Mouse (Mus musculus): ENCODE results near the gene Tagln2. TPM values are rescaled to one million over a fixed set of nuclear protein-coding genes. Genes with fewer than 3 reads are reported as not detected.

The Tagln2 gene
- polyA plus RNA-seq (2015; fragmentation: Illumina TruSeq; extraction: RNeasy Lipid Tissue Mini Kit (QIAGEN cat#74804); ENCODE audit: insufficient read depth, low replicate concordance): 194 TPM

DNA sequence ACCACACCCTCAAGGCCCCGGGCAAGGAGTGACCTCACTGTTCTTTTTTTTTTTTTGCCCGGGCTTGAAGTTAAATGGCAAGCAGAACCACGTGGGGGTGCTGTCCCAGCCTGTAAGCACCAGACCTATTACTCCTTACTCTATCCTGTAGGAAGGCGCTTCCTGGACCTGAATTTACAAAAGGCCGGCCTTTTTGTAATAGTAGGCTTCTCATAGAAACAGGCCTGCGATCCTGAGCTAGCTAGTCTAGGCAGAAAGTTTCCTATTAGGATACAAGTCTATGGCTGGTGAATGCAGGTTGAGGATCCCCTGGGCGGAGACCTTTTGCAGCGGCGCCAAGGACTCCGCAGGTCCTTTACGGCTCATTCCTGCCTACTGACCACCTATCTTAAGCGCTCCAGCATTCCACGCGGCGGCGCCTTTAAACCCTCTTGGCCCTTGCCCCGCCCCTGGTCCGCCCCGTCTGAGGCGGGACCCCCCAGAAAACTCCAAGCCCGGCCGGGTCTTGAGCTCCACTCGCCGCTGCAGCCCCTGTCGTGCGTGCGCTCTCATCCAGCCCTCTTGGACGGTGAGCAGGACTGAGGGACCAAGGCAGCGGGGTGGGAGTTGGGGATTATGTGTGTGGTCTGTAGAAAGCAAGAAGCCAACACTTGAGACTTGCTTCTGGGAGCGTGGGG lies at the start of gene Tagln2:
Gene Tagln2, plus strand, starts transcription at position 283 of the 677 bp plus-strand sequence.

DNA sequence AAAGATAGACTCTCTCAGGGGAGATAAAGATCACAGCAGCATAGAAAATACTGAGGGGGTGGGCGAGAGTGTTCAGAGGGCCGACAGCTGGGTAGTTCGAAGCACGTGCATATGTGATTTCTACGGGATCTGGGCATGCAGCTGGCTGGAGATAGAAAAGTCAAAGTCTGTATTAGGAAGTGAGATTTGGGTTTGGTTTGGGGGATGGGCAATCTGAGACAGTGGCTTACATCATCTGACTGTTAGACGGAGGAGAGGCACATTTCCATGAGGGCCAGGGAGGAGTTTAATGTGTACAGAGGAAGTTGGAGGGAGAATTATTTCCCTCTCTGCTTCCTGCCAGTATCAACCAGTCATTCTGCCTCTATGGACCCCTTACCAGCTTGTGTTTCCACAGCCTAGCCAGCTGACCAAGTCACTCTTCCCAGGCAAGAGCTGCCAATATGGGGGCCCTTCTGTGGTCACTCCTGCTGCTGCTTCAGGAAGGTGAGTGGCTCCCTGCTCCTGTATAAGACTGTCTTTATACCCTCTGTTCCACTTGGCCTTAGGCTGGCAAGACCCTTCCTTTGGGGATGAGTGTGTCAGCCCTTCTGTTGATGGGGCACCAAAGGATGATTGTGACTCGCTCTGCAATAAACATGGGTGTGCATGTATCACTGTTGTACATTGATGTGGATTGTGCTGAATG lies 24.6 kb upstream of the Tagln2 start, which contains the start of gene Slamf9:
Gene Slamf9, plus strand, starts transcription at position 305 of the 688 bp plus-strand sequence.

DNA sequence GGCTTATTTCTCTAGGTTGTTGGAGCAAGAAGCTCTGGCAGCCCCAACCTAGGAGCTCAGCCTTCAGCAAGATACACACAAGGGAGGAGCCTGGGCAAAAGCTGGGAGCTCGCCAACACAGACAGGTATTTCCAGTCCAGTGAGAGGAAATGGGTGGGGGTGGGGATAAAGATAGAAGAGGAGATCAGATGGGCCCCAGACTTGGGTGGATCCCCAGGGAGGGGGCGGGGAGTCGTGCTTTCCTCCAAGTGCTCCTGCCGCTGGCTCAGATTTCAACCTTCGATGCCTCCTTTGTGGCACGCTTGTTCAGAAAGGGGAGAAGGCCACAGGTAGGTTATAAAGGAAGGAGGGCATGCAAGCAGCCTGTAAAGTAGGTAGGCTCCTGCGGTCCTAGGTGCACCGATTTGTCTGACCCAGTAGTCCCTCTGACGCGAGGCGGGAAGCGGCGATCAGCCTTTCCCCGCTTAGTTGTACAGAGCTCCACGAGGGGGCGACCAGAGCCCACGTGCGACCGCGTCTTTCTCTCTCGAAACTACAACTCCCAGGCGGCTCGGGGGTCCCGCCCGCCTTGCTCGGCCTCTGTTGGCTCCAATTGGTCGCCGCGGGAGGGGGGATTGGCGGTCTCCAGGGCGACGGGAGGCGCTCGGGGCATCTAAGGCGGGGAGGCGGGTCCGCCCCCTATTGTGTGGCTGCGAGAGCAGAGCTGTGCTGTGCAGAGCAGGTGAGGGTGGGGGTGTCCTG lies 18.1 kb upstream of the Tagln2 start, which contains the start of gene Igsf9:
Gene Igsf9, plus strand, starts transcription at position 249 of the 741 bp plus-strand sequence.

DNA sequence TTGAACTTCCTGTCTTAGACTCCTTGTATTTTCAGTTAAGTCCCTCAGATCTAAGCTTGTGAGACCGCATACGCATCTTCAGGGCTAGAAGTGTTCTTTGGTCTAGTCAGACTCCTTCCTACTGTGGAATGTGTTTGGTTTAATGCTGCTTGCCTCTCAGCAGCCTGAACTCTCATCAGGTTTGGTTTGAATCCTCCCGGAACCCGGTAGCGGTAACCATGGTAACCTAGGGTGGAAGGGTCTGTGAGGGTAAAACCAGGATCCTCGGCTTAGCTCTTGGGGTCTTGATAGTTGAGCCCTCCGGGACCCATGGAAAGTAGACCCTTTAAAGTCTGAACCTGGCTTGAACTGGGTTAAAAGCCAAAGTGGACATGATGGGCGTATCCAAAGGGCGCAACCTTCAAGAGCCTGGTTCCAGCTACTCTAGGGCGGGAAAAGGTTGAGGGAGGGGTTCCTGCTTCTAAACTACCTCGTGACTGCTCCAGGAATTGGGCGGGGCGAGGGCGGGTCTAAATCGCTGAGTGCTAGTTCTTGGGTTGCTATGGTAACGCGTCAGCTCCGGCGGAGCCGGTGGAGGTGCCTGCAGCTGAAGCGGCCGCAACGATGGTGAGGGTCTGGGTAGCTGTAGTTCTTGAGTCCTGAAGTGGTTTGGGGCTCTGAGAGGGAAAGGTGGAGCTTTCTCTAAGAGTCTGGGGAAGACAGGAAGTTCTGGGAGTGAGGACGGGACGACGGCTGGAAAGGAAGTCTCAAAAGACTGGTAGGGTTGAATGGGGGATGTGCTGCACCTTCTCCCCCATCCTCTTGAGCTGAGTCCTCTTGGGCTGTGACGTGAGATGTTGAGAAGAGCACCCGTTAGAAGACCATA lies 21.0 kb downstream of the Tagln2 start, which contains the start of gene Cfap45:
Gene Cfap45, plus strand, starts transcription at position 226 of the 865 bp plus-strand sequence.

DNA sequence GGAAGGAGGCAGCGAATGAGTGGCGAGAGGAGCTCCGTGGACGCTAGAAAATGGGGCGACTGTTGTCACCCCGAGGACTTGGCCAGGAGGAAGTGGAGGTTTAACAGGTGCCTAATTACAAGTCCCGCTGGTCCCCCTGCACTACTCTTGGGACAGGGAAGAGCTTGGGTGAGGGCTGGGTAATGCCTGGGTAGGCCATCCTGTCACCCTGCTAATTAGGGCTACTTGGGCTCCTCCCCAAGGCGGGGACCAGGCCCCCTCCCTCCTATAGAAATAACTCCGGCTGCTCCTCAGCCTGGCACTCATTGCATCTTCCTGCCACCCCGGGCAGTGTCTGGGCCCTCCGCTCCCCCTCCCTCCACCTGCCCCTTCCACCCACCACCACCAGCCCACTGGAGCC lies 55.8 kb downstream of the Tagln2 start, which contains the start of gene Vsig8:
Gene Vsig8, plus strand, starts transcription at position 301 of the 400 bp plus-strand sequence.

Other genes with a start within 250 kb of the Tagln2 start
- gene Atp1a4, start 241.6 kb upstream of the Tagln2 start, polyA plus RNA-seq (2015; fragmentation: Illumina TruSeq; extraction: RNeasy Lipid Tissue Mini Kit (QIAGEN cat#74804); ENCODE audit: insufficient read depth, low replicate concordance): 0.07 TPM
- gene Igsf8, start 238.4 kb upstream of the Tagln2 start, polyA plus RNA-seq (2015; fragmentation: Illumina TruSeq; extraction: RNeasy Lipid Tissue Mini Kit (QIAGEN cat#74804); ENCODE audit: insufficient read depth, low replicate concordance): 10.4 TPM
- gene Atp1a2, start 202.0 kb upstream of the Tagln2 start, polyA plus RNA-seq (2015; fragmentation: Illumina TruSeq; extraction: RNeasy Lipid Tissue Mini Kit (QIAGEN cat#74804); ENCODE audit: insufficient read depth, low replicate concordance): 3.0 TPM
- 1.7 TPM for gene Kcnj9, start 170.7 kb upstream of the Tagln2 start, polyA plus RNA-seq (2015; fragmentation: Illumina TruSeq; extraction: RNeasy Lipid Tissue Mini Kit (QIAGEN cat#74804); ENCODE audit: insufficient read depth, low replicate concordance)
- gene Kcnj10, start 158.8 kb upstream of the Tagln2 start, polyA plus RNA-seq (2015; fragmentation: Illumina TruSeq; extraction: RNeasy Lipid Tissue Mini Kit (QIAGEN cat#74804); ENCODE audit: insufficient read depth, low replicate concordance): 23.5 TPM
- 33.5 TPM for gene Pigm, start 123.5 kb upstream of the Tagln2 start, polyA plus RNA-seq (2015; fragmentation: Illumina TruSeq; extraction: RNeasy Lipid Tissue Mini Kit (QIAGEN cat#74804); ENCODE audit: insufficient read depth, low replicate concordance)
- gene Slamf9, start 24.7 kb upstream of the Tagln2 start, polyA plus RNA-seq (2015; fragmentation: Illumina TruSeq; extraction: RNeasy Lipid Tissue Mini Kit (QIAGEN cat#74804); ENCODE audit: insufficient read depth, low replicate concordance): 9.1 TPM
- gene Igsf9, start 18.3 kb upstream of the Tagln2 start, polyA plus RNA-seq (2015; fragmentation: Illumina TruSeq; extraction: RNeasy Lipid Tissue Mini Kit (QIAGEN cat#74804); ENCODE audit: insufficient read depth, low replicate concordance): 3.2 TPM
- gene Cfap45, start 20.8 kb downstream of the Tagln2 start, polyA plus RNA-seq (2015; fragmentation: Illumina TruSeq; extraction: RNeasy Lipid Tissue Mini Kit (QIAGEN cat#74804); ENCODE audit: insufficient read depth, low replicate concordance): 0.50 TPM
- not detected for gene Vsig8, start 55.9 kb downstream of the Tagln2 start, polyA plus RNA-seq (2015; fragmentation: Illumina TruSeq; extraction: RNeasy Lipid Tissue Mini Kit (QIAGEN cat#74804); ENCODE audit: insufficient read depth, low replicate concordance)
- 29.7 TPM for gene Slamf8, start 90.5 kb downstream of the Tagln2 start, polyA plus RNA-seq (2015; fragmentation: Illumina TruSeq; extraction: RNeasy Lipid Tissue Mini Kit (QIAGEN cat#74804); ENCODE audit: insufficient read depth, low replicate concordance)
- gene Fcrl6, start 102.5 kb downstream of the Tagln2 start, polyA plus RNA-seq (2015; fragmentation: Illumina TruSeq; extraction: RNeasy Lipid Tissue Mini Kit (QIAGEN cat#74804); ENCODE audit: insufficient read depth, low replicate concordance): 0.19 TPM
- gene Dusp23, start 132.9 kb downstream of the Tagln2 start, polyA plus RNA-seq (2015; fragmentation: Illumina TruSeq; extraction: RNeasy Lipid Tissue Mini Kit (QIAGEN cat#74804); ENCODE audit: insufficient read depth, low replicate concordance): 4.1 TPM
- gene Crp, start 198.0 kb downstream of the Tagln2 start, polyA plus RNA-seq (2015; fragmentation: Illumina TruSeq; extraction: RNeasy Lipid Tissue Mini Kit (QIAGEN cat#74804); ENCODE audit: insufficient read depth, low replicate concordance): not detected